Mouse (Mus musculus) Patski (cell line): ENCODE measurements around the gene Kank1. TPM values are rescaled to one million over a fixed set of nuclear protein-coding genes. Genes with fewer than 3 reads are reported as not detected.

ENCODE experiments used
- ATAC-seq: fragments of 100-300 bp; one replicate; pipeline ENCODE4 v1.8.0; 2021
- CTCF ChIA-PET: fragments of 350-600 bp; sonication (Branson Sonifier 250); formaldehyde crosslinking; loops from one replicate; lab custom pipeline; 2022; ENCODE audit warnings: inconsistent platforms; lab: Charles Lee
- POLR2A ChIA-PET: fragments of 350-600 bp; sonication (Branson Sonifier 250); formaldehyde crosslinking; loops from one replicate; lab custom pipeline; 2022; ENCODE audit warnings: antibody characterized with exemption, inconsistent platforms; lab: Charles Lee
- DNase-seq: peaks from one replicate; pipeline ENCODE4 v3.0.0-alpha.2; 2011; ENCODE audit warnings: low read depth, low spot score
- H3K27me3 ChIP-seq: fragments of 371-371 bp; one replicate; pipeline ENCODE4 v1.5.1; 2021
- CTCF ChIP-seq: fragments of 100-300 bp; IDR thresholded peaks from one replicate; pipeline ENCODE4 v1.5.1; 2021
- in situ Hi-C: fragments of 300-500 bp; cut with MboI; formaldehyde crosslinking; loops from 3 replicates; pipeline ENCODE4 v1.11.1; 2018; ENCODE audit warnings: low pct_unique_long_range_greater_than_20kb, mixed read lengths
- polyA plus RNA-seq: library from polyadenylated mRNA; unstranded; gene quantifications from one replicate; pipeline ENCODE4 v1.2.3, GENCODE M21; 2021

The Kank1 gene
- polyA plus RNA-seq, 1 experiment from 2014 or later: 60.9 TPM

DNA sequence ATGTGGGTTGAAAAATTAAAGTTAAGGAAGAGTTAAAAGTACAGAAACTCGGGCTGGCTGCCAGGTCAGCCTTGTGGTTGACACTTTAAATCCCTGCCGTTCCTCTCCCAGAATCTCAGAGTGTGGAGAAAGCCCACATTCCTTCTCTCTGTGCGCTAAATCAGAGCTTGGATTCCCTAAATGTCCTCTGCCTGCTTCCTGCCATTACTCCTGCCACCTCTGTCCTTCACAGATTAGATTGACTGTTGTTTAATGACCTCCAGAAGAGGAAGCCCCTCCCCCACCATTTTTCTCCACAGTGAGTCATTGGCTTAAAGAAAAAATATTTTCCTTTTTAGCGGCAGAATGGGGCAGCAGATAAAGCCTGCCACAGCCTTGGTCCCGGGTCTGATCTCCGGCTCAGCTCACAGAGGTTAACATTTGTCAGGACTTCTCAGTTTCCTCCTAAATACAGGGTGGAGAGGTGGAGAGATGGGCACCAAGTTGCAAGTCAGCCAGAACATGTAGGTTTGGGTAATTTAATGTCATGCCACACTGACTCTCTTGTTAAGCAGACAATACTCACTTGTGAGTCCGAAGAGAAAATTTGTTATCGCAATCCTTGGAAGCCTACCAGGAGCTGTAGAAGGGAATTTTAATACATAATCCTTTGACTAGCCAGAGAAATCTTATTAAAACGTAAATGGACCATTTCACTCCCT is 162.9 kb downstream of the Kank1 start:
- no peaks in the 10 kb centered on the region for H3K27me3 ChIP-seq
- POLR2A ChIA-PET: interaction anchor here (0.8 kb wide), 1 partner anchor 35 kb away, joined by 3 read pairs; no protein-coding TSS in a partner anchor
- in situ Hi-C loops: no loop called here
- peak; percentile 70 for ATAC-seq
- peak; percentile 88 for DNase-seq
- CTCF ChIA-PET: interaction anchor here (0.9 to 1.5 kb wide), 9 partner anchors 8 to 58 kb away, joined by 3 to 4 read pairs (median 3); no protein-coding TSS in a partner anchor
- no peak for TF ChIP-seq CTCF

DNA sequence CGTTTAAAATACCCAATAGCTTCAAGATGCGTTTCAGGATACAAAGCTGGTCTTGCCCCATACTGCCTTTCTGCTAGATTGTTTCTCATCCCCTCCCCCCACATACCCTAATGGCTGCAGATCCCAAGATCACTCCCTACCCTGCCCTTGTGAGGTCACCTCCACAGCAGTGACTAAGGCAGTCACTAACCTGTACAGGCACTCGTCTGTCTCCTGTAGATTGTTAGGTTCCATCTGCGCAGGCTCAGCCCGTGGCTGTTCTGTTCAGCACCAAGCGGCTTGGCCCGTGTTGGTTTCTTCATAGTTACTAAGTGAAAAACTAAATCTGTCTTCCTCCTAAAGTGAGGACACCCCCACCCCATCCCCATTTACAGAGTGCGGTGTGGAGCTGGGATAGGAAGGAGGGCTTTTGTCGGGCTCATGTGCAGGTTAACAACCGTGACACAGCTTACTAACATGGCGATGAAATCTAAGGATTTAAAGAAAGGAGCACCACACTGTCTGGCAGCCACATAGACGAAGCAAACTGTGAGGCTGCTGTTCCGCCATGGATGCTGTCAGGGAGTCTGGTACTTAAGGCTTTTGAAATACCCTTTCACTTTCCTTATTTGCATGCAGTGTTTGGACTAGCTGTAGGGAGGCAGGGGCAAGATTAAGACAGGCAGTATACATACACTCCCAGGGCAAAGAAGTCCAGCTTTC is 163.6 kb downstream of the Kank1 start:
- no peak for DNase-seq
- no peaks in the 10 kb centered on the region for H3K27me3 ChIP-seq
- POLR2A ChIA-PET: interaction anchor here (0.7 kb wide), 1 partner anchor 10 kb away, joined by 5 read pairs; no protein-coding TSS in a partner anchor
- in situ Hi-C loops: no loop called here
- CTCF ChIA-PET: interaction anchor here (0.9 to 1.5 kb wide), 9 partner anchors 9 to 66 kb away, joined by 3 to 4 read pairs (median 3); no protein-coding TSS in a partner anchor
- ATAC-seq: peak; percentile 80
- TF ChIP-seq CTCF: no peak

DNA sequence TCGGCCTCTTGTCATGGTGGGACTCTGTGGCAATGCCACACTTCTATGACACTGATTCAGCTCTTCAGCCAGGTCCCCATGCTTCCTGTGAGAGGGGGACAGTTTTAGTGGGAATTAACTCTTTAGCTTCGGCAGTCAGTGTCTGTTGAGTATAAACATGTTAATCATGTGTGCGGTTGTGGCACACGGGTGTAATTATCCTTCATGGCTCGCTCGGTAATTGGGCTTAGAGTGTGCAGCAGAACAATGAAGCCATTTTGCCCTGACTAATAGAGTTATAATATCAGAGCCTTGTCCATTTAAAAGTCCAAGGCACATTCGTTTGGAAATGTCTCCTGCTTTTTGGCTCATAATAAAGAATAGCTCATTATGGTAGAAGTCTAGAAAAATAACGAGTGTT is 164.7 kb downstream of the Kank1 start:
- in situ Hi-C loops: no loop called here
- ChIA-PET POLR2A (interaction anchor here (0.6 to 0.9 kb wide), 2 partner anchors 22 to 60 kb away, joined by 3 to 4 read pairs; no protein-coding TSS in a partner anchor), CTCF (interaction anchor here (0.7 to 1.2 kb wide), 3 partner anchors 35 to 67 kb away, joined by 3 to 4 read pairs (median 4); no protein-coding TSS in a partner anchor)
- no peak for DNase-seq
- H3K27me3 ChIP-seq: no peaks in the 10 kb centered on the region
- no peak for TF ChIP-seq CTCF
- ATAC-seq: no peak

DNA sequence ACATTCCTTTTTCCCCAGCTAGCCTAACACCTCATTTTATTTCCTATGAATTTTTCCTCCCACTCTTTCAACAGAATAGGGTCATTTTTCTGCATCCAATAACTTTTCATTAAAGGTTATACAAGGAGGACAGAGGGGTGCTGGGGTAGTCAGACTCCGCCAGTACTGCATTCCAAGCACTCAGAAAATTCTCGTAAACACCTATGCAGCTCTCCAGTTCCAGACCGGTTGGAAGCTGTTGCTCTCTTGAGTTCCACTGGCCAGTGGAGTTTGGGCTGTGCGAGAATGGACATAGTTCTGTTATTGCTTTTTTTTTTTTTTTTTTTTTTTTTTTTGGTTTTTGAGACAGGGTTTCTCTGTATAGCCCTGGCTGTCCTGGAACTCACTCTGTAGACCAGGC is 167.4 kb downstream of the Kank1 start:
- in situ Hi-C loops: no loop called here
- CTCF ChIA-PET: interaction anchor here (0.9 kb wide), 1 partner anchor 47 kb away, joined by 3 read pairs; no protein-coding TSS in a partner anchor
- no peak for DNase-seq

DNA sequence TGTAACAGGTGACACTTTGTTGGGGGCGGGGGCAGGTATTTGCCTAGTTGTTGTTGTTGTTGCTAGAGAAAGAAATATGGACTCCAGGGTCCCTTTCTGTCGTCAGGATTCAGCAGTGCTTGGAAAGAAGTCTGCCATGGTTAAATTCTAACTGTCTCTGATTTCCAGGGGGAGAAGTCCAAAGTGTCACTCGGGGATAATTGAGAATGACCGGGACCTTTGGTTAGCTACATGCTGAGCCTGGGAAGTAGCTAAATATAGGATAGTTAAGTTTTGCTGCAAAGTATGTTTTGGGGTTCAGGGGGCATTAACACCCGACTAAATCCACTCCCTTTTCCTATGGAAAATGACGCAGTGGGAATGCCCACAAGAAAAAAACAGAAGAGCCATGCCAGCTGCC is 169.2 kb downstream of the Kank1 start:
- POLR2A ChIA-PET: interaction anchor here (0.5 to 0.6 kb wide), 2 partner anchors 38 to 48 kb away, joined by 3 to 6 read pairs; no protein-coding TSS in a partner anchor

More for the DNA sequence above, 167.4 kb downstream of the Kank1 start:
- no peaks in the 10 kb centered on the region for H3K27me3 ChIP-seq
- POLR2A ChIA-PET: interaction anchor here (1.1 kb wide), 1 partner anchor 32 kb away, joined by 3 read pairs; no protein-coding TSS in a partner anchor
- TF ChIP-seq CTCF: no peak
- no peak for ATAC-seq

DNA sequence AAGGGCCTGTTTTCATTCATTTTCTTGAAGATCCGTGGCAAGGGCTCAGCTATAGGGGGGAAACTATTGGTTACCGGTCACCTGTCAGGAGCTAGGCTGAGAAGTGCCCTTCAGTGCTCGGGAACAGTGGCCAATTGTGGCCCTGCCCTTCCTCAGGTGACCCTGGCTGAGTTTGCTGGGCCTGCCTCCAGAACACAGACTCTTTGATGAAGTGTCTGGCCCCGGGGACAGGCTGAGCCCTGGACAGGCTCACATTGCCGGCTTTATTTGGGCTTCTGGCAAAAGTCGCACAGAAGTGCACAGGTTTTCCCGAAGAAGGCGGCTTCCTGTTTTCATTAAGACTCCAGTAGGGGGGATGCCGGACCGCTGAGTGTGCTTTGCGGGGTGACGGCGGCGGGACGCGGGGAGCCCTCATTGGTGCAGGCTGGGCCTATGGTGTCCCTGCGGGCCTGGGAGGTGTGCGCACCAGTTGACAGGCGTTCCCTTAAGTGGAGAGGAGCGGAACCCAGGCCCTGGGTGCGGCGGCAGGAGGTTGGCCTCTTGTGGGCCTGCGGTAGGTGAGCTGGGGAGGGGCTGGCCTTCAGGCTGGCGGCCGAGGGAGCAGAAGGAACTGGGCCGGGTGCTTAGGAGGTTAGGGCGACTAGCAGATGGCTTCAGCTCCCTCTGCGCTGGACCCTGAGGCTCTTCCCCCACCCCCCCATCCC is 169.9 kb downstream of the Kank1 start:
- peak; percentile 95 for ATAC-seq
- CTCF ChIA-PET: interaction anchor here (0.6 to 1.6 kb wide), 8 partner anchors 10 to 80 kb away, joined by 3 to 6 read pairs (median 3); no protein-coding TSS in a partner anchor
- H3K27me3 ChIP-seq: no peaks in the 10 kb centered on the region
- no peak for TF ChIP-seq CTCF
- in situ Hi-C loops: no loop called here
- POLR2A ChIA-PET: interaction anchor here (0.5 to 1.3 kb wide), 3 partner anchors 10 to 39 kb away, joined by 3 to 5 read pairs (median 3); no protein-coding TSS in a partner anchor
- peak; percentile 39 for DNase-seq

More for the DNA sequence above, 169.2 kb downstream of the Kank1 start:
- no peaks in the 10 kb centered on the region for H3K27me3 ChIP-seq
- ATAC-seq (no peak), DNase-seq (no peak)
- in situ Hi-C loops: no loop called here
- TF ChIP-seq CTCF: no peak
- CTCF ChIA-PET: interaction anchor here (0.6 to 1.6 kb wide), 3 partner anchors 9 to 62 kb away, joined by 3 to 5 read pairs (median 3); no protein-coding TSS in a partner anchor

DNA sequence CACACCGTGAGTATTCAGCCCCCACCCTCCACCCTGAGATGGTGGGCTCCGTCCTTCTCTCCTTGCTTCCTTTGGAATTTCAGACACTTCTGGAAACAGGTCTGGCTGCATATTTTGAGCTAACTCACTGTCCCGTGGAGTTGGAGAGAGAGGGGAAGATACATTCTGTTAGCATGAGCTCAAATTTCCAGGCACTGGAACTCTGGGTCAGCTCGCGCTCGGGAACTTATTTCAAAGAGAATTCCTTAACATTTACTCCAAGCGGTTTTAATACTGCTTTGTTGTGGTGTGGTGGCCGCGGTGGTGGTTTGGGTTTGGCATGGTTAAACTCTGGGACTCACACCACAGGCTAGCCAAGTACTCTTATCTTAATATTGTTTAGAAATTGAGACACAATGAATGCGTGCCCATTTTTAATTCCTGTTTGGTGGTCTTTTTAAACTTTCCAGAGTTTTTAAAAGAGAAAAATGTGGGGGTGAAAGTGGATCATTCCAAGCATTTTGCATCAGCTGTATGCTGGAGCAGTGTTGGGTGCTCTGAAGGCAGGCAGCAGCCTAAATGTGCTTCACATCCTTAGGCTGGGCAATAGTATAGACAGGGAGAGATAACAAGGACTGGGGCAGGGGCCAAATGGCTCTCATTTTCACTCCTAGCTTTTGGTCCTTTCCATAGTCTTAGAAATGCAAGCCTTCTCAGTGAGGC is 170.6 kb downstream of the Kank1 start:
- DNase-seq (no peak), ATAC-seq (peak; percentile 49)
- no peaks in the 10 kb centered on the region for H3K27me3 ChIP-seq
- in situ Hi-C loops: no loop called here
- TF ChIP-seq CTCF: no peak
- CTCF ChIA-PET: interaction anchor here (0.7 to 1.6 kb wide), 9 partner anchors 22 to 81 kb away, joined by 3 to 6 read pairs (median 3); no protein-coding TSS in a partner anchor
- POLR2A ChIA-PET: interaction anchor here (0.7 to 1.3 kb wide), 2 partner anchors 10 to 26 kb away, joined by 3 to 5 read pairs; no protein-coding TSS in a partner anchor

DNA sequence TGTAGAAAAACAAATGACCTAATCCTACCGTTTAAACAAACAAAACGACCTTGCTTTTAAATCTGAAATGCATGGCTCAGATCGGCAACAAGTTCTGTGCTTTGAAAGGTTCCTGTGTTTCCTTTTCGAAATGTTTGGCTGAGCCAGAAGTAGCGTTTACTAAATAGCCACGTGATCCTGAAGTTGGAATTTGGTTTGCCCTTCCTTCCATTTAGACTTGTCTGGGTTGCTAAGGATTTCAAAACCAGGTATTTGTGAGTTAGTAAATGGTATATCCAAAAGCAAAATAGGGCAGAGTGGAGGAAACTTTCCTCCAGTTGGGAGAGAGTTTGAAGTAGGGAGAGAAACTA is 171.1 kb downstream of the Kank1 start:
- no peak for TF ChIP-seq CTCF
- ChIA-PET CTCF (interaction anchor here (1.0 to 1.3 kb wide), 3 partner anchors 27 to 38 kb away, joined by 3 to 4 read pairs (median 3); no protein-coding TSS in a partner anchor), POLR2A (interaction anchor here (1.3 kb wide), 1 partner anchor 25 kb away, joined by 5 read pairs; no protein-coding TSS in a partner anchor)
- in situ Hi-C loops: no loop called here
- DNase-seq (no peak), ATAC-seq (no peak)
- H3K27me3 ChIP-seq: no peaks in the 10 kb centered on the region

DNA sequence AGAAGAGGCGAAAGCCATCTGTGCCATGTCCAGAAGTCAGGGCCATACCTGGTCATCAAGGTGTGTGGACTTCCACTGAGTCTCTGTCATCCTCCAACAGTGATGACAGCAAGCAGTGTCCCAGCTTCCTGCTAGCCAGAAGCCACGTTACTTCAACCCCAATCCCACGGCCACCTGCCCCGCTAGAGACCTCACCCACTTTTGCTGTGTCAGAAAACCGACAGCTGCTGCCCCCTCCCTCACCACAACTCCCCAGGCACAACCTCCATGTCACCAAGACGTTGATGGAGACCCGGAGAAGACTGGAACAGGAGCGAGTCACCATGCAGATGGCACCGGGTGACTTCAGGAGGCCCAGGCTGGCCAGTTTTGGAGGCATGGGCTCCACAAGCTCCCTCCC is 172.5 kb downstream of the Kank1 start:
- ChIA-PET CTCF (interaction anchor here (0.8 to 1.8 kb wide), 5 partner anchors 15 to 65 kb away, joined by 3 to 11 read pairs (median 4); no protein-coding TSS in a partner anchor), POLR2A (interaction anchor here (0.8 kb wide), 1 partner anchor 172 kb away, joined by 3 read pairs; the partner anchor contains the start of gene Kank1)
- H3K27me3 ChIP-seq: no peaks in the 10 kb centered on the region
- DNase-seq (no peak), ATAC-seq (no peak)
- in situ Hi-C loops: no loop called here
- TF ChIP-seq CTCF: no peak
